Mouse (Mus musculus) brain, embryonic 18.5 days (tissue): Measurements from ENCODE around the gene Acy3.
A peak's percentile ranks its signal among the peaks of the same experiment; 100 is the strongest.
"Not testable (repeated sequence)": the region's sequence is repeated elsewhere in the genome, so short reads cannot be mapped to it uniquely, and the experiment has no call there.

Experiments
- DNase-seq: peaks from one replicate; pipeline ENCODE4 v3.0.0-alpha.2; 2012; ENCODE audit warnings: low read depth, low spot score

Acy3 gene

GRCm38 (mm10) chr19:3974608-3975007 is 11.8 kb upstream of the Acy3 start:
- not testable (repeated sequence) for DNase-seq

- no peak for DNase-seq
Observed at GRCm38 (mm10) chr19:3975866-3976265, 10.5 kb upstream of the Acy3 start.

GRCm38 (mm10) chr19:3980309-3980708 is 6.1 kb upstream of the Acy3 start:
- peak; percentile 42 for DNase-seq

- no peak for DNase-seq
Observed at GRCm38 (mm10) chr19:3980917-3981316, 5.5 kb upstream of the Acy3 start.

- DNase-seq, result no peak
Observed at GRCm38 (mm10) chr19:3983527-3984200, 2.7 kb upstream of the Acy3 start.

- no peak for DNase-seq
Observed at GRCm38 (mm10) chr19:3985261-3985681, 1.1 kb upstream of the Acy3 start.

GRCm38 (mm10) chr19:3988066-3988465 is 1.7 kb downstream of the Acy3 start:
- no peak for DNase-seq

- no peak for DNase-seq
Observed at GRCm38 (mm10) chr19:3988750-3989149, 2.4 kb downstream of the Acy3 start.

- DNase-seq, result no peak
Observed at GRCm38 (mm10) chr19:3990804-3991203, 4.4 kb downstream of the Acy3 start.

- DNase-seq, result no peak
Observed at GRCm38 (mm10) chr19:3991562-3991961, 5.2 kb downstream of the Acy3 start.

- no peak for DNase-seq
Observed at GRCm38 (mm10) chr19:3991966-3992365, 5.6 kb downstream of the Acy3 start.

- DNase-seq, result no peak
Observed at GRCm38 (mm10) chr19:3992416-3992815, 6.0 kb downstream of the Acy3 start, which contains the start of gene Tbx10. Tbx10 (plus strand) TSS chr19:3992752.

- DNase-seq, result no peak
Observed at GRCm38 (mm10) chr19:3994932-3995331, 8.6 kb downstream of the Acy3 start.

- no peak for DNase-seq
Observed at GRCm38 (mm10) chr19:3995505-3995904, 9.1 kb downstream of the Acy3 start.

GRCm38 (mm10) chr19:3996106-3996505 is 9.7 kb downstream of the Acy3 start:
- DNase-seq, result no peak

GRCm38 (mm10) chr19:3996747-3997146 is 10.4 kb downstream of the Acy3 start:
- no peak for DNase-seq

- no peak for DNase-seq
Observed at GRCm38 (mm10) chr19:3997231-3997630, 10.9 kb downstream of the Acy3 start.

GRCm38 (mm10) chr19:3998335-3998734 is 12.0 kb downstream of the Acy3 start:
- no peak for DNase-seq

GRCm38 (mm10) chr19:3999121-3999730 is 12.9 kb downstream of the Acy3 start:
- DNase-seq, result no peak

GRCm38 (mm10) chr19:4000119-4000900 is 13.9 kb downstream of the Acy3 start, which contains the start of the genes Nudt8 and Gm49405:
Nudt8 (plus strand) TSS chr19:4000580.
Gm49405 (plus strand) TSS chr19:4000626.
- peak; percentile 94 for DNase-seq

GRCm38 (mm10) chr19:4000949-4001525 is 14.7 kb downstream of the Acy3 start:
- no peak for DNase-seq

- no peak for DNase-seq
Observed at GRCm38 (mm10) chr19:4001752-4002151, 15.4 kb downstream of the Acy3 start.
